Mouse (Mus musculus): ENCODE measurements around the gene Eef2k.

Gene Eef2k

GRCm38 (mm10) chr7:120843852-120844435 lies 1.3 kb downstream of the Eef2k start:
- DNase-seq (ENCODE audit: low read depth, low spot score): no peak

GRCm38 (mm10) chr7:120844689-120845088 lies 2.1 kb downstream of the Eef2k start:
- DNase-seq (ENCODE audit: low read depth, low spot score): no peak

GRCm38 (mm10) chr7:120848831-120849512 lies 6.3 kb downstream of the Eef2k start:
- peak; percentile 23 for DNase-seq (ENCODE audit: low read depth, low spot score)

- no peak for DNase-seq (ENCODE audit: low read depth, low spot score)
These were observed 7.5 kb downstream of the Eef2k start for GRCm38 (mm10) chr7:120850165-120850564.

- DNase-seq (ENCODE audit: low read depth, low spot score): no peak
These were observed 17.2 kb downstream of the Eef2k start for GRCm38 (mm10) chr7:120859854-120860253.

- DNase-seq (ENCODE audit: low read depth, low spot score): peak; percentile 39
These were observed 18.3 kb downstream of the Eef2k start for GRCm38 (mm10) chr7:120860799-120861487.

- no peak for DNase-seq (ENCODE audit: low read depth, low spot score)
These were observed 18.9 kb downstream of the Eef2k start for GRCm38 (mm10) chr7:120861488-120862047.

- no peak for DNase-seq (ENCODE audit: low read depth, low spot score)
These were observed 19.6 kb downstream of the Eef2k start for GRCm38 (mm10) chr7:120862196-120862595.

GRCm38 (mm10) chr7:120862626-120863025 lies 20.0 kb downstream of the Eef2k start:
- DNase-seq (ENCODE audit: low read depth, low spot score): no peak

- DNase-seq (ENCODE audit: low read depth, low spot score): no peak
These were observed 20.8 kb downstream of the Eef2k start for GRCm38 (mm10) chr7:120863476-120863875.

- DNase-seq (ENCODE audit: low read depth, low spot score): no peak
These were observed 22.5 kb downstream of the Eef2k start for GRCm38 (mm10) chr7:120865100-120865499.

- DNase-seq (ENCODE audit: low read depth, low spot score): no peak
These were observed 23.2 kb downstream of the Eef2k start for GRCm38 (mm10) chr7:120865832-120866231.

- DNase-seq (ENCODE audit: low read depth, low spot score): no peak
These were observed 24.1 kb downstream of the Eef2k start for GRCm38 (mm10) chr7:120866684-120867083.

- DNase-seq (ENCODE audit: low read depth, low spot score): no peak
These were observed 25.1 kb downstream of the Eef2k start for GRCm38 (mm10) chr7:120867720-120868119.

- no peak for DNase-seq (ENCODE audit: low read depth, low spot score)
These were observed 27.3 kb downstream of the Eef2k start for GRCm38 (mm10) chr7:120869883-120870282.

- no peak for DNase-seq (ENCODE audit: low read depth, low spot score)
These were observed 27.9 kb downstream of the Eef2k start for GRCm38 (mm10) chr7:120870431-120871008.

GRCm38 (mm10) chr7:120873083-120873482 lies 30.5 kb downstream of the Eef2k start:
- DNase-seq (ENCODE audit: low read depth, low spot score): no peak

GRCm38 (mm10) chr7:120874021-120874420 lies 31.4 kb downstream of the Eef2k start:
- DNase-seq (ENCODE audit: low read depth, low spot score): no peak

- no peak for DNase-seq (ENCODE audit: low read depth, low spot score)
These were observed 32.3 kb downstream of the Eef2k start for GRCm38 (mm10) chr7:120874764-120875539.

GRCm38 (mm10) chr7:120875540-120876388 lies 33.1 kb downstream of the Eef2k start:
- DNase-seq (ENCODE audit: low read depth, low spot score): no peak

Data from CD4-positive, CD25-positive, alpha-beta regulatory T cell, adult 2 months (primary cell).